Mouse (Mus musculus) thymus, adult 2 months (tissue): ENCODE measurements around the gene Phpt1.

ENCODE experiments used
- CTCF ChIP-seq: fragments of 200-500 bp; IDR thresholded peaks from 2 replicates; pipeline ENCODE4 v1.5.1; 2012; ENCODE audit warnings: mild to moderate bottlenecking, control low read depth, low read length, moderate library complexity, borderline replicate concordance; ENCODE audit not compliant: control insufficient read depth, poor library complexity, insufficient read depth; ENCODE audit errors: extremely low read depth
- POLR2A ChIP-seq: fragments of 200-500 bp; IDR thresholded peaks from 2 replicates; pipeline ENCODE4 v1.6.1; 2012; ENCODE audit warnings: mild to moderate bottlenecking, low read length, control low read depth, moderate library complexity; ENCODE audit not compliant: control insufficient read depth, poor library complexity, insufficient read depth; ENCODE audit errors: extremely low read depth

- TF ChIP-seq POLR2A (no peak), CTCF (no peak)
Measured at GRCm38 (mm10) chr2:25573068-25573467, 2.0 kb downstream of the Phpt1 start.
